Mouse (Mus musculus): ENCODE data around the gene Lingo2. TPM values are rescaled to one million over a fixed set of nuclear protein-coding genes. Genes with fewer than 3 reads are reported as not detected.

The Lingo2 gene
- total and polyA plus RNA-seq, 3 experiments = not detected

DNA sequence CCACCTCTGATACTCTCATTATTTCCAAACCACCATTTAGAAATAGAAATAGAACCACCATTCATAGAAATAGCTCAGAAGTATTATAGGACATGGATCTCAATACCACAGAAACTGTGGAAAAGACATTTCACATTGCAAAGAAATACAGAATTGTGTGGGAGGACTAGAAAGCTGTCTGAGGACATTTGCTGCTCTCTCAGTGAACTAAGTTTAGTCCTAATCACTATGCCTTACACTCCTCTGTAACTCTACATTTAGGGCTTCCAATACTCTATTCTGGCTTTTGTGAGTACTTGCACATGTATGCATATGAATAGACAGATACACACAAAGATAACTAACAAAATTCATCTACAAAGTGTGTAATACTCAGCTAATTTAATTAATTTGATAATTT, 625.9 kb downstream of the Lingo2 start:
- H3K4me3 ChIP-seq (replicated peaks in 1 of 3; ENCODE audit: low read depth in 2 of 3, low read length in 2 of 3, poor library complexity in 1 of 3) = no peak overlapping the region
- no peak overlapping the region for H3K9ac ChIP-seq (ENCODE audit: insufficient read depth, low read depth)
- H3K36me3 ChIP-seq (replicated peaks in 1 of 2; ENCODE audit: control insufficient read depth in 1 of 2, insufficient read depth in 1 of 2, low read length in 1 of 2) = no peaks in the 10 kb centered on the region
- TF ChIP-seq MEF2A (IDR thresholded peaks at IDR 0.05; ENCODE audit: borderline replicate concordance, low read depth, low read length) (no peak), E2F4 (IDR thresholded peaks at IDR 0.05; ENCODE audit: insufficient replicate concordance, low read depth, low read length) (no peak), NELFE (IDR thresholded peaks at IDR 0.05; ENCODE audit: low read depth, low read length) (no peak), MXI1 (IDR thresholded peaks at IDR 0.05; ENCODE audit: low read depth, low read length) (no peak)
- no peaks in the 10 kb centered on the region for H3K27me3 ChIP-seq (replicated peaks)
- H3K27ac ChIP-seq (ENCODE audit: insufficient read depth, low read depth) = no peak overlapping the region
- dilution Hi-C loops (cut with MboI; ENCODE audit: extremely low pct_ligation_motif_present, extremely low pct_unique_long_range_greater_than_20kb, low sequenced_read_pairs) = no loop called here
- H3K4me1 ChIP-seq (ENCODE audit: control insufficient read depth in 1 of 2, insufficient read depth in 2 of 2) = no peaks in the 10 kb centered on the region
- H3K9me3 ChIP-seq (replicated peaks; ENCODE audit: low read length) = peaks cover 12% of the 10 kb centered on the region
- H3K79me2 ChIP-seq (replicated peaks; ENCODE audit: control insufficient read depth, extremely low read depth, insufficient read depth, poor library complexity, severe bottlenecking) = no peaks in the 10 kb centered on the region
- in situ Hi-C loops (cut with MboI; ENCODE audit: low pct_ligation_motif_present, low pct_unique_long_range_greater_than_20kb, low sequenced_read_pairs) = no loop called here
- DNase-seq (ENCODE audit: extremely low read depth) = no peak
- H3K4me2 ChIP-seq (ENCODE audit: insufficient read depth, low read depth, poor library complexity, severe bottlenecking) = no peak overlapping the region

DNA sequence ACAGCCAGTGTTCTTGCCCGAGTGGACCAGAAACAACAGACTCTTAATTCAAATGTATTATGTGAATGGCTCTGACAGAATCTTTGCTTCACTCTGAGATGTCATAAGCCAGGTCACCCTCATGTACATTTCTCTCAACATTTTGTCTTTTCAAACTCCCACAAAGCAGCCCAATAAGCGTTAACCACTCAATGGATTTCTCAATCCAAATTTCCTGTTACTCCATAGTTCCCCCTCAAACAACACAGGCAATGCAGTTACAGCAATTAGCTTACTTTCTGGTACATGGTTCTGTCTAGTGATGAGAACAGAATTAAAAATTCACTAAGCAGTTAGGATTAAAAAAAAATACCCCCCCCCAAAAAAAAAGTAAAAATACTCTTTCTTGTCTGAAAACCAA, 638.5 kb downstream of the Lingo2 start:
- no peak for DNase-seq (ENCODE audit: extremely low read depth)
- TF ChIP-seq E2F4 (IDR thresholded peaks at IDR 0.05; ENCODE audit: insufficient replicate concordance, low read depth, low read length) = no peak
- Histone ChIP-seq H3K9me3 (replicated peaks; ENCODE audit: low read length) (peaks cover 39% of the 10 kb centered on the region), H3K27me3 (replicated peaks) (no peaks in the 10 kb centered on the region), H3K79me2 (replicated peaks; ENCODE audit: control insufficient read depth, extremely low read depth, insufficient read depth, poor library complexity, severe bottlenecking) (no peaks in the 10 kb centered on the region), H3K27ac (ENCODE audit: insufficient read depth, low read depth) (no peak overlapping the region), H3K4me3 (replicated peaks in 1 of 3; ENCODE audit: low read depth in 2 of 3, low read length in 2 of 3, poor library complexity in 1 of 3) (no peak overlapping the region), H3K36me3 (replicated peaks in 1 of 2; ENCODE audit: control insufficient read depth in 1 of 2, insufficient read depth in 1 of 2, low read length in 1 of 2) (no peaks in the 10 kb centered on the region), H3K9ac (ENCODE audit: insufficient read depth, low read depth) (no peak overlapping the region), H3K4me1 (ENCODE audit: control insufficient read depth in 1 of 2, insufficient read depth in 2 of 2) (no peaks in the 10 kb centered on the region), H3K4me2 (ENCODE audit: insufficient read depth, low read depth, poor library complexity, severe bottlenecking) (no peak overlapping the region)
- in situ Hi-C loops (cut with MboI; ENCODE audit: low pct_ligation_motif_present, low pct_unique_long_range_greater_than_20kb, low sequenced_read_pairs) = no loop called here
- dilution Hi-C loops (cut with MboI; ENCODE audit: extremely low pct_ligation_motif_present, extremely low pct_unique_long_range_greater_than_20kb, low sequenced_read_pairs) = no loop called here

DNA sequence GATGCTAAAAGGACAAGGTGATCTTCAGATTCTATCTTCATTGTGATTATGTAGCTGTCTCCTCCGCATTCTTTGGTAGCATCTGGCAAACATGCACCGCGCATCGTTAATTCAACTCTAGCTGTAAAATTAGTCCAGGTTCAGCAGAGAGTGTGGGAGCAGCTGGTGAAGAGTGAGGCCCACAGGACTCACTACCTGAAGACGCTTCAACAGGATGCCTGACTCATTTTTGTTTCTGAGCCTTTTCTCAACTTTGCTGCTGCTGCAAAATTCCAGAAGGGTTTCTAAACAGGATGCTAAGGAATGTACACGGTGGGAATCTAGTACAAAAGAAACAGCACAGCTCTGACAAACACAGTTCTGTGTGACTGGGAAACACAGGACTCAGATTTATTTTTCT, 640.1 kb downstream of the Lingo2 start:
- TF ChIP-seq MEF2A (IDR thresholded peaks at IDR 0.05; ENCODE audit: borderline replicate concordance, low read depth, low read length) (no peak), SIN3A (IDR thresholded peaks at IDR 0.05; ENCODE audit: low read length) (no peak), KAT2A (IDR thresholded peaks at IDR 0.05; ENCODE audit: insufficient replicate concordance, low read length) (no peak), POLR2AphosphoS2 (IDR thresholded peaks at IDR 0.05; ENCODE audit: low read depth, low read length) (no peak), RCOR1 (conservative IDR thresholded peaks at IDR 0.05; ENCODE audit: low read depth, low read length) (no peak), CTCF (conservative IDR thresholded peaks at IDR 0.05 in 1 of 2, IDR thresholded peaks at IDR 0.05 in 1 of 2; ENCODE audit: low read depth in 2 of 2, low read length in 2 of 2) (no peak), CHD2 (IDR thresholded peaks at IDR 0.05; ENCODE audit: low read length) (no peak), MYC (IDR thresholded peaks at IDR 0.05; ENCODE audit: low read depth, low read length) (no peak), TCF12 (IDR thresholded peaks at IDR 0.05; ENCODE audit: low read depth, low read length) (no peak), ZKSCAN1 (IDR thresholded peaks at IDR 0.05; ENCODE audit: borderline replicate concordance, low read depth, low read length) (no peak), MAZ (IDR thresholded peaks at IDR 0.05; ENCODE audit: low read depth, low read length) (no peak), RAD21 (IDR thresholded peaks at IDR 0.05; ENCODE audit: low read depth, low read length) (no peak), ETS1 (conservative IDR thresholded peaks at IDR 0.05; ENCODE audit: low read depth, low read length) (no peak), BHLHE40 (IDR thresholded peaks at IDR 0.05; ENCODE audit: low read depth, low read length) (no peak), ELF1 (IDR thresholded peaks at IDR 0.05; ENCODE audit: low read depth, low read length) (no peak), E2F4 (IDR thresholded peaks at IDR 0.05; ENCODE audit: insufficient replicate concordance, low read depth, low read length) (no peak), ZNF384 (IDR thresholded peaks at IDR 0.05; ENCODE audit: low read depth, low read length) (no peak), UBTF (IDR thresholded peaks at IDR 0.05; ENCODE audit: low read depth, low read length) (no peak), TBP (conservative IDR thresholded peaks at IDR 0.05; ENCODE audit: low read depth, low read length) (no peak)
- H3K4me3 ChIP-seq (replicated peaks in 1 of 3; ENCODE audit: low read depth in 2 of 3, low read length in 2 of 3, poor library complexity in 1 of 3) = no peak overlapping the region
- H3K79me2 ChIP-seq (replicated peaks; ENCODE audit: control insufficient read depth, extremely low read depth, insufficient read depth, poor library complexity, severe bottlenecking) = no peaks in the 10 kb centered on the region
- H3K9ac ChIP-seq (ENCODE audit: insufficient read depth, low read depth) = no peak overlapping the region
- H3K4me2 ChIP-seq (ENCODE audit: insufficient read depth, low read depth, poor library complexity, severe bottlenecking) = no peak overlapping the region
- no peak for DNase-seq (ENCODE audit: extremely low read depth)
- H3K36me3 ChIP-seq (replicated peaks in 1 of 2; ENCODE audit: control insufficient read depth in 1 of 2, insufficient read depth in 1 of 2, low read length in 1 of 2) = no peaks in the 10 kb centered on the region
- no peaks in the 10 kb centered on the region for H3K4me1 ChIP-seq (ENCODE audit: control insufficient read depth in 1 of 2, insufficient read depth in 2 of 2)
- no peaks in the 10 kb centered on the region for H3K27me3 ChIP-seq (replicated peaks)
- dilution Hi-C loops (cut with MboI; ENCODE audit: extremely low pct_ligation_motif_present, extremely low pct_unique_long_range_greater_than_20kb, low sequenced_read_pairs) = no loop called here
- in situ Hi-C loops (cut with MboI; ENCODE audit: low pct_ligation_motif_present, low pct_unique_long_range_greater_than_20kb, low sequenced_read_pairs) = no loop called here
- H3K27ac ChIP-seq (ENCODE audit: insufficient read depth, low read depth) = no peak overlapping the region
- H3K9me3 ChIP-seq (replicated peaks; ENCODE audit: low read length) = peaks cover 40% of the 10 kb centered on the region
